Mouse (Mus musculus): ENCODE measurements around the gene Tmed1. TPM values are rescaled to one million over a fixed set of nuclear protein-coding genes. Genes with fewer than 3 reads are reported as not detected.
"Not testable (repeated sequence)": the region's sequence is repeated elsewhere in the genome, so short reads cannot be mapped to it uniquely, and the experiment has no call there.

The Tmed1 gene
- total RNA-seq, 2 experiments from 2014 or later = 45.3 to 45.4 TPM

DNA sequence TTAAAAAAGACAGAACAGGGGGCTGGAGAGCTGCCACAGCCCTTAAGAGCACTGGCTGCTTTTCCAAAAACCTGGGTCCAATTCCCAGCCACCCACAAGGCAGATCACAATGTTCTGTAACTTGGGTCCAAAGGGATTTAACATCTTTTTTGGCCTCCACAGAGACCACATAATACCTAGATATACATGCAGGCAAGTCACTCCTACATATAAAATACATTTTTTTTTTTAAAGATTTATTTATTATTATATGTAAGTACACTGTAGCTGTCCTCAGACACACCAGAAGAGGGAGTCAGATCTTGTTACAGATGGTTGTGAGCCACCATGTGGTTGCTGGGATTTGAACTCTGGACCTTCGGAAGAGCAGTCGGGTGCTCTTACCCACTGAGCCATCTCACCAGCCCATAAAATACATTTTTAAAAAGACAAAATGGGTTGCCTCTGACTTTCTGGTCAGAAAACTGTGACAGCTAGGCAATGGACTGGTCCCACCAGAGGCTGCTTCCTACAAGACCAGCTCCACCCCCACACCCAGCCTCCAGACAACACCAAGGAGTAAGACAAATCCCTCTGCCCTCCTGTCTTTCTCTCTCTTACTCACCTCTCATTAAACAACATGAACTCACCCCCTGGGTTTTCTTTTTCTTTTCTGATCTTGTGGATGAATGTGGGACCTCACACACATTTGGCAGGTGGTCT is 17.2 kb upstream of the Tmed1 start:
- DNase-seq (ENCODE audit: low spot score) = no peak
- intact Hi-C loops (cut with DNase I) = no loop called here

DNA sequence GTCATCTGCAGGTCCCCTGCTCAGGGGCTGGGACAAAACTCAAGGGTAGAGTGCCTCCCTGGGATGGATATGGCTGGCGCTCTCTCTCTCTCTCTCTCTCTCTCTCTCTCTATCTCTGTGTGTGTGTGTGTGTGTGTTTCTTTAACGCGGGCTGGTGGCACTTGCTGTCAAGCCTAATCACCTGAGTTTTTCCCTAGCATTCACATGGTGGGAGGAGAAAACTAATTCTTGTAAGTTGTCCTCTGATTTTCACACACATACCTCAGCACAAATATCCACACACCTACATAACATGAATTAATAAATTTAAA is 16.5 kb upstream of the Tmed1 start:
- DNase-seq (ENCODE audit: low spot score) = no peak
- intact Hi-C loops (cut with DNase I) = no loop called here

DNA sequence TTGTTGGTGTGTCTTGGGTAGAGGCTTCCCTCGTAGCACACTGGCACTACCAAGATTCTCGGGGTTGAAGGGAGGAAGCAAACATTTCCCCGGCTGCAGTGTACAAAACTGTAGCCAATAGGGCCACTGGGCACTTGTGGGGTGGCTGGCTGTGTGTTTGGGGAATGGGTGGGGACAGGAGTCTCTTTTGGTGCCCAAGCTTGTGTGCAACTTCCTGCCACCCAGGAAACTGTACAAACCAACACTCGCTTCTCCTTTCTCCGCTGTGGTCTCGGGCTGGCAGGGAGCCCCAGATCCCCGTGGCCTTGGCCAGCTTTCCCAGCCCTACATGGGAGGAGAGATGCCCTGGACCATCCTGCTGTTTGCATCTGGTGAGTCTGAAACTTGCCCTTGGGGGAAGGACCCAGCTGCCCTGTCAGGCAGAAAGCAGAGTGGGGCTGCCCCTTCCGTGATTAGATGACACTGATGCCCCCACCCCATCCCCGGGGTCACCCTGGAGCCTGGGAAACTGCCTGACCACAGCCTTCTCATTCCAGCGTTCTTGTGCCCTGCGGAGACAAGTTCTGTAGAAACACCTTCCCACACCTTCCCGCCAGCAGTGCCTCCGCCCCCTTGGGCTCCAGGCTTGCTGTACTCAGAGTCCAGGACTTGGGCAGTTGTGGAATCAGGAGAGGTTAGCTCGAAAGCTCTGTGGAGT is 16.0 kb upstream of the Tmed1 start, which contains the start of gene AB124611:
TSS of gene AB124611 (plus strand) at position 240 of the 697 bp plus-strand sequence.
- DNase-seq (ENCODE audit: low spot score) = peak; percentile 31

DNA sequence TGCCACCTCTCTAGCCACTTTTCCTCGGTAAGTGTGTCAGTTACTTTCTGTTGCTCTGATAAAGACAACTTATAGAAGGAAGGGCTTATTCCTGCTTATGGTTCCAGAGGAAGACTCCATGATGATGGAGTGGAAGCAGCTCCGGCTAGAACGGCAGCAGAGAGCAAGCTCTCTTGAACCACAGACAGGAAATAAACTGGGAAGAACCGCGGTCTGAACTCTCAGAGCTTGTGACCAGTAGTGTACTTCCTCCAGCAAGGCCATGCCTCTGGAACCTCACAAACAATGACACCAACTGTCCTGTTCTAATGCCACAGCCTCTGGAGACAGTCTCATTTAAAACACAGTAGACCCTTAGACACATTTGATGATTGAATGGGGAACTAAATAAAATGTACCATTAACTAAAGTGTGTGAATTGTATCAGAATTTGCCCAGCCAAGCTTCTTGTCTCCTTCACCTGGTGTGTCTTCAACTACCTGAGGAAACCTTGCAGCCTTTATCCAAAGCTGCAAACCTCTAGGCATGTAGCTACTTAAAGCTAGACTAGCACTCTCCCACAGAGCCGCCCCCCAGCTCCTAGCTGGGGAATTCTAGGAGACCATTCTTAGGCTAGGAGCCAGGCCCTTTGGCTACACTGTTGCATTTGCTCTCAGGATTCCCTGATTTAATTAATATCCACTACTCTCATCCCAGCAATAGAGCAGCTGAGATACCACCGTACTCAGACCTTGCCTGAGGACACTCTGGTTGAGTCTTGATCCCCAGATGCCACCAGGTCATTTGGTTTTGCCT is 15.3 kb upstream of the Tmed1 start:
- intact Hi-C loops (cut with DNase I) = no loop called here
- DNase-seq (ENCODE audit: low spot score) = no peak

More for the DNA sequence above, 16.0 kb upstream of the Tmed1 start, which contains the start of gene AB124611:
- intact Hi-C loops (cut with DNase I) = no loop called here

DNA sequence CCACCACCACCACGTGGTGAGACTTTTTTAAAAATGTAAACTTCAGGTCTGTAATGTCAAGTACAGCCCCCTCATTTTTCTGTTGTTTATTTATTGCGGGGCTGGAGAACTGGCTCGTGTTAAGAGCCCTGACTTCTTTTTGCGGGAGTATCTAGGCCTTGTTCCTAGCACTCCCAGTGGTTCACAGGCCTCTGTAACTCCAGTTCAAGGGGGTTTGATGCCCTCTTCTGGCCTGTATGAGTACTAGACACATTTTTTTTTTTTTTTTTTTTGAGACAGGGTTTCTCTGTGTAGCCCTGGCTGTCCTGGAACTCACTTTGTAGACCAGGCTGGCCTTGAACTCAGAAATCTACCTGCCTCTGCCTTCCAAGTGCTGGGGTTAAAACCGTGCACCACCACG is 8.6 kb upstream of the Tmed1 start:
- DNase-seq (ENCODE audit: low spot score); intact Hi-C loops (cut with DNase I): not testable (repeated sequence)

DNA sequence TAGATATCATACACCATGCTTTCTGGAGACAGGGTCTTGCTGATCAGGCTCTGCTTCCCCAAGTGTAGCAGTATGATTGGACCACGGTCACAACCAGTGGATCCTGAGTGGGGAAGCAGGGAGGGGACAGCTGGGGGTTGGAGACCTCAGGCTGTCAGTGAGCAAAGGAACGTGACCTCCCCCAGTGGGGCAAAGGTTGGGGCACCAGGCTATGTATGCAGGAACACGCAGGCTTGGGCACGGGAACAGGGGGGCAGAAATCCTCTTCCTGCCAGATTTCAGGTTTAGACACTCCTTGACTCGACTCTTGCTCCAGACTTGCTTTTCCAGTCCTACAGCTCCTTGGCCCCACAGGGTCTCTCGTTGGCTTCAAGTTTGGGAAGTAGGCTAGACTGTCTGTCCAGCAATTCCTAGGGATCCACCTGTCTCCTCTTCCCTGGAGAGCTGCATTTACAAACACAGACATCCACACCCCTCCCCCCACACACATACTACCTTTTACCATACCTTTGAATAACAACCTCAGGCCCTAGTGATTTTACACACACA is 8.0 kb upstream of the Tmed1 start:
- DNase-seq (ENCODE audit: low spot score) = no peak
- intact Hi-C loops (cut with DNase I) = no loop called here

DNA sequence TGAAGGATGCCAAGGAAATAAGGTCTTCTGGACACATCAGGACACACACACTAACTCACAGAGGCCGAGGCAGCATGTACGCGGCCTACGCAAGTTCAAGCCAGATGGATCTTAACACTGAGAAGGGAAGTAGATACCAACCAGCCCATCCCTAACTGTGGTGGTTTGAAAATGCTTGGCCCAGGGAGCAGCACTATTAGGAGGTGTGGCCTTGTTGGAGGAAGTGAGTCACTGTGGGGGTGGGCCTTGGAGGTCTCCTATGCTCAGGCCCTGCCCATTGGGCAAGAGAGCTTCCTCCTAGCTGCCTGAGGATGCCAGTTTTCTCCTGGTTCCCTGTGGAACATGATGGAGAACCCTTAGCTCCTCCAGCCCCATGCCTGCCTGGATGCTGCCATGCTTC is 3.4 kb upstream of the Tmed1 start:
- intact Hi-C loops (cut with DNase I) = loop anchor here (2.0 kb wide), 1 partner anchor 31 kb away; no protein-coding TSS in a partner anchor
- DNase-seq (ENCODE audit: low spot score) = no peak

DNA sequence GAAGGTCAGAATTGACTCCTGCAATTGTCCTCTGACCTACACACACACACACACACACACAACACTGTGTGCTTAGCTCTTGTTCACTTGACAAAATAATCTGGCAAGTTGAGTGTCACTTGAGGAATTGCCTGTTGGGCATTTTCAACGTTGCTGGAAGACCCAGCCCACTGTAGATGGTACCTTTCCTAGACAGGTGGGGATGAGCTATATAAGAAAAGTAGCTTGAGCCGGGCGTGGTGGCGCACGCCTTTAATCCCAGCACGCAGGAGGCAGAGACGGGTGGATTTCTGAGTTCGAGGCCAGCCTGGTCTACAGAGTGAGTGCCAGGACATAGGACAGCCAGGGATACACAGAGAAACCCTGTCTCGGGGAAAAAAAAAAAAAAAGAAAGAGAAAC is 1.0 kb upstream of the Tmed1 start:
- intact Hi-C loops (cut with DNase I) = no loop called here
- DNase-seq (ENCODE audit: low spot score) = no peak

DNA sequence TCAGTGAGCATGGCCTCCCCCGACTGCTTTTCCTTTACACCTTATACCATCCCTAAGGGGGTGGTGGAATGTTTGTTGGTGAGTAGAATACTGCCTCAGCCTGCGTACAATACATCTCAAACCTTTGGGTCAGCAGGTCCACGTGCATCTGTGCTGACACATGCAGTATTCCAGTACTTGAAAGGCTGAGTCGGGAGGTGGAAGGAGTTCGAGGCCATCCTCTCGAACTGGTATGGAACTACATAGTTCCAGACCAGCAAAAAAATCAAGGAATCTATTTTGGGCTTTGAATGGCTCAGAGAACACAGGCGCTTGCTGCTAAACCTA is 600 bp upstream of the Tmed1 start:
- intact Hi-C loops (cut with DNase I) = no loop called here
- DNase-seq (ENCODE audit: low spot score) = no peak

DNA sequence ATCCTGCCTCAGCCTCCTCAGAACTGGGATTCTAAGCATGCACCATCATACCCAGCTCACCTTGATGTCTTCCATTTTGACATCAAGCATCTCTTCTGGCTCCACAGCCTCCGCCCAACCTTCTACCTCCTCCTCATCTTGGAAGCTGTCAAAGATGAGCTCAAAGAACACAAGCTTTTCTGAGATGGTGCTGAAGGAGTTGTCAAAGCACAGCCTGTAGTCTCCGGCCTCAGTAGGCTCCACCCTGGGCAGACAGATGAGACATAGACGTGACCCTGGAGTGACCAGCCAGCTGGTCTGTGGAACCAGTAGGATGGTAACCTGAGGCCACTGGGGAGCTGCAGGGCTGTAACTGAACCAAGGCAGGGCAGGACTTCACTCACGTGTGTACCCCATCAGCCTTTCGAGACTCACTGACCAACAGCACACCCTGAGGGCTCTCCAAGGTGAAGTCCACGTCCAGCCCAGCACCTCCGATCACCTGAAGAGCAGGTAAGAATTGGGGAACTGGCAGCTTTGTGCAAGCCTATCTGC is 1.1 kb downstream of the Tmed1 start:
- intact Hi-C loops (cut with DNase I) = no loop called here
- DNase-seq (ENCODE audit: low spot score) = no peak

DNA sequence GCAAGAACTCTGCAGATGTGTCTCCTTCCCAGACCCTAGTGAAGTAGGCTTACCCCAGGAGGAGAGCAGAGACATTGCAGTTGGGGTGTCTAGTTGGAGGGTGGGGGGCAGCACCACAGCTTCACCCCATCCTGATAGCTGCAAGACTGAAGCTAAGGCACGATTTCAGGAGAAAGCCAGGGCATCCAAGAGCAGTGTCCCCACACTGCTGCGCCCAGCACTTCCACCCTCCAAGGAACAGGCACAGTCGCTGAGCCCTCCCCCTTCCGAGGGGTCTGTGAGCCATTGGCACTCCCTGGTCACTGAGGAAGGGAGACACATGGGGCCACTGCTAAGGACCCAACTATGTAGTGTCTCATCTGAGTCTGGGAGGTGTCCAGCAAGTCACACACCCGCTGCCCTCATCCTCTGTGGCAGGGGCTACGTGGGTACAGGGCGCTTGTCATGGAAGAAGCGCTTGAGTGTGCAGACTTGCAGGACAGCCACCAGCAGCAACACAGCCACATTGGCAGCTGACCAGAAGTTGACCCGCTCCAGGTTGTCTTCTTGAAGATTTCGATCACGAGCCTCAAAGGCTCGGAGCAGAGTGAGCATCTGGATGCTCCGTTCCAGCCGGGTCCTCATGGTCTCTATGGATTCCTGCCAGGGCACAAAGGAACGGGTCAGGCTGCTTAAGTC is 2.2 kb downstream of the Tmed1 start:
- DNase-seq (ENCODE audit: low spot score) = no peak
- intact Hi-C loops (cut with DNase I) = no loop called here

DNA sequence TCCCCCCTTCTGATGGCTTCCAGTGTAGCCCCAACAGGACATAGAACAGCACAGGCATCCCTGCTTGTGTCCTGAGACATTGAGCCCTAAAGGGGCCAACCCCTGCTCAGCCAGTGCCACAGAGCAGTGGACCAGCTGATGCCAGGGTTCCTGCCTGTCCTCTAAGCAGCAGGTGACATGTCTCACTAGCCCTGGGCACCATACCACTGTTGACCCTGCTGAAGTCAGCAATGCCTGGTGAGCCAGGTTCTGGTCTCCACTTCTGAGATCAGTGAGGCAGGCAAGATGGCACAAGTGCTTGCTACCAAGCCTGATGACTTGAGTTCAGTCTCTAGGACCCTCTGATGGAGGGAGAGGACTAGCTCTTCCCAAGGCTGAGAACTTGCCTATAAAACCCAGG is 4.3 kb downstream of the Tmed1 start:
- intact Hi-C loops (cut with DNase I) = no loop called here
- DNase-seq (ENCODE audit: low spot score) = no peak

DNA sequence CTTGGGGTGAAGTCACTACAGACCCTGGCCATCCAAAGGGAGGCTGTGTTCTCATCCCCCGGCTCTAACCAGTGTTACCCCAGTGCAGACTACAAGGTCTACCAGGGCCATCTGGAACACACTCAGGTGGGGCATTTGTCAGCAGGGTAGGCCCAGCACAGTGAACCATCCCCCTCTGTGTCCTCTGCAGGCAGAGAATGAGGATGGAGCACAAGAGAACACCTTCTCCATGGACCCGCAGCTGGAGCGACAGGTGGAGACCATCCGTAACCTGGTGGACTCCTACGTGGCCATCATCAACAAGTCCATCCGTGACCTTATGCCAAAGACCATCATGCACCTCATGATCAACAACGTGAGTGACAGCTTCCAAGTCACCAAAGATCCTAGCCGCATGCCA is 6.7 kb downstream of the Tmed1 start:
- intact Hi-C loops (cut with DNase I) = no loop called here
- no peak for DNase-seq (ENCODE audit: low spot score)

DNA sequence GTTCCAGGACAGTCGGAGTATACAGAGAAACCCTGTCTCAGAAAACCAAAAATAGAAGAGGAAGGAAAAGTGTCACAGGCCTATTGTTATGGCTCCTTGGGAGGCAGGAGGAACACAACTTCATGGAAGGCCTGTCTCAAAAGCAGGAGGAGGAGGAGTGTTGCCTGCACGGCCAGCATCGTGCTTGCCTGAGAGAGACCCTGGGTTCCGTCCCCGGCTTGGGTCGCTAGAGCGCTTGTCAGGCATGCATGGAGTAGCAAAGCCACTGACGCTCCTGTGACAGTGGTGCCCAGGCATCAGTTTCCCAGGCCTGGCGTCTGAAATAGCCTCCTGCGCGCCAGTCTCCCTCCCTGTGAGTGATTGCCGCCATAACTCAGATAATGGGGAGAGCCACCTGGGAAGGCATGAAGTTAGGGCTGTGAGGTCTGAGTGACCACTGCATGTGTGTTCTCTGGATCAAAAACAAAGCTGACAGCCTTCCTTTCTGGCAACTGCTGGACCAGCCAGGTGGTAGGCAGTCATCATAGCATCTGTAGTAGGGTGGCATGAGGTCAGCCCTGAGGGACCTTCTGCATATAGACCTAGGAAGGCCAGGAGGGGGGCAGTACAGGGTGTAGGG is 11.7 kb downstream of the Tmed1 start:
- intact Hi-C loops (cut with DNase I) = no loop called here
- DNase-seq (ENCODE audit: low spot score) = no peak

DNA sequence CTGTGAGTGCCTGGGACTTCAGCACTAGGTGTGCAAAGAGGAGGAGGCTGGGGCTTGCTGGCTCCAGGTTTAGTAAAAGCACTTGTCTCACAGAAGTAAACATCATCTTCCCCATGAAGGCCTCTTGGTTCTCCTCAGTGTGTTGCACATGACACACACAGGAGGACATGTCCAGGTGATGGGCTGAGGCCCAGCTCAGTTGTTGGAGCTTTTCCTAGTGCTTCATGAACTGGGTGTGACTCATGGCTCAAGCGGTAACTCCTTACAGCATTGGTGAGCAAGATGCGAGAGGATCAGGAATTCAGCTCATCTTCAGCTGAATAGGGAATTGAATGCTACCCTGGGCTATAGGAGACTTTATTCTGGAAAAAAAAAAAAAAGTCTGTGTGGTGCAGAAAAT is 12.4 kb downstream of the Tmed1 start:
- intact Hi-C loops (cut with DNase I) = no loop called here
- DNase-seq (ENCODE audit: low spot score) = no peak

DNA sequence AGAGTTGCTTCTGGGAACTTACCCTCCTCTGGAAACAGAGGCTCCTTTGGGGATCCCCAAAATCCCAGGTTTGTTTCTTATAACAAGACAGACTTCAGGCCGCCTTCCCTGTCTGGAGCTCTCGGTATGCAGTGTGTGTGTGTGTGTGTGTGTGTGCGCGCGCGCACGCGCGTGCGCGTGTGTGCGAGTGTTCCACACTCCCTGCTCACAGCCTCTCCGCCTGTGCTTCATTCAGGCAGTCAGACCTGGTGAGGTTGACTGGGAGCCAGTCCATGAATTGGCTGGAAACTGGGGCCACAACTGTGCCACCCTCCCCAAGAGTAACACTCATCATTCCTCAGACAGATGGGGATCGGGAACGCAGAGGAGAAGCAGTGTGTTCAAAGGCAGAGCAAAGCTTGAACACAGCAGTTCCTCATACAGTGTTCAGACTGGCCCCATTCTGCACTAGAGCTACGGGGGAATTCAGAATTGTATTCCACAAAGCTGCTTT is 13.0 kb downstream of the Tmed1 start:
- intact Hi-C loops (cut with DNase I) = no loop called here
- DNase-seq (ENCODE audit: low spot score) = no peak

DNA sequence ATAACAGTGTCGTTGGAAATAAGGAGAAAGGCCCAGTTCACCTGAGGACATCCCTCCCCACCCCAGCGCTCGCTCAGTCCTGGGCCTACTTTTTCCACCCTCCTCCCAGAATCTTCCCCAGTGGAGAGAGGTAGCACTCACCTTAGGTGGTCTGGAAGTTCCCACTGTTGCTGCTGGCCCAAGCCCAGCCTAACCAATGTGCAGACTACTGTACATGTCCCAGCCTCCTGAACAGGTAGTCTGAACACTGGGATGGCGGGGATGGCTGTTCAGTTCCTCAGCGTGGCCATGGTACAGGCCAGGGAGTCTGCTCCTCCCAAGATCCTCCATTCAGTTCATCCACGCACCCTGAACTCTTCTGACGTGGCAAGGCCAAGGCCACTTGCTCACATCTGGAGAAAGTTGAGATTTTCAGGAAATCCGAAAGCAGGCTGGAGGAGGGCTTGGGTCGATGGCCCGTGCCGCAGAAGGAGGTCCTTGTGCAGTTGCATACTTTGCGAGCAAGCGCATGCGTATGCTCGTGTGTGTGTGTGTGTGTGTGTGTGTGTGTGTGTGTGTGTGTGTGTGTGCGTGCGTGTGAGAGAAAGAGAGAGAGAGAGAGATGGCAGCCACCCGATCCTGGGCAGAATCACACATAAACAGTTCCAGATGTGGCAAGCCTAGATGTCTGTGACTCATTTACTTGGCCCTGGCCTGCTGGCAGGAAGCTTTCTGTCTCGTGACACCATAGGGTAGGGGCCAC is 13.6 kb downstream of the Tmed1 start:
- intact Hi-C loops (cut with DNase I) = no loop called here
- DNase-seq (ENCODE audit: low spot score) = peak; percentile 42

DNA sequence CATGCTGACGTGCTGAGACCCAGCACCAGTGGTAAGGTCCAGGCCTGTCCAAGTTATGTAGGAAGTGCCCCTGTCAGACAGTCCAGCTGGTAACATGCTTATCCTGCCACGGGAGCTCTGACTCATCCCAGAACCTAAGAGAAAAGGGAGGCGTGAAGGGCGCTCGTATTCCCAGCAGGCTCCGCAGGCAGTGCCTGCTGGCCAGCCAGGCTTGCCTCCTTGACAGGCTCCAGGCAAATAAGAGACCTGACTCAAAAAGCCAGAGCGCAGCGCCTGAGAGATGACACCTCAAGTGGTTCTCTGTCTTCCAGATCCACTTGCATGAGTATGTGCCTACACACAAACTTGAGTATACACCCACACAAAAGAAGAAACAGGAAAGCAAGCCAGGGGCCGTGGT is 15.3 kb downstream of the Tmed1 start:
- intact Hi-C loops (cut with DNase I) = no loop called here

DNA sequence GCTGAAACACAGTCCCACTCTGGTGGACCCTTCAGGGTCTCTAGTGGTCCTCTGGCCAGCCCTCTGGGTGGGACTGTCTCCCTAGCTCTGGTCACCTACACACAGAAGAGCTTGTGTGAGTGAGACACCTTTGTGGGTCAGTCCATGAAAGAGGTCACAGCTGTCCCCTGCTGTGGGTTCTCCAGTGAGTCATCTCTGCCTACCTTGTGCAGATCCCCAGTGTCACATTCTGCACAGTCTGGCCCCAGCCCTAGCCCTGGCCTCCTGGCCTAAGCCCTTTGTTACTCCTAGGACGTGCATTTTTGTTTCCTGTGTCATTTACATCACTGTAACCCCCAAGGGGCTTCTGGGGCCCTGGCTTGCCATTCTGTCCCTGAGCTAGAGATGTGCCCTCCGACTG is 16.1 kb downstream of the Tmed1 start:
- intact Hi-C loops (cut with DNase I) = no loop called here
- no peak for DNase-seq (ENCODE audit: low spot score)

More for the DNA sequence above, 15.3 kb downstream of the Tmed1 start:
- no peak for DNase-seq (ENCODE audit: low spot score)
